Mouse (Mus musculus) liver, embryonic 15.5 days (tissue): ENCODE results near the gene Ifi206. TPM values are rescaled to one million over a fixed set of nuclear protein-coding genes. Genes with fewer than 3 reads are reported as not detected.
"Not testable (repeated sequence)": the region's sequence is repeated elsewhere in the genome, so short reads cannot be mapped to it uniquely, and the experiment has no call there.

Experiments used
- ATAC-seq: fragments of 200-750 bp; cut with Nextera tagmentation; 2 replicates; pipeline ENCODE4 v1.8.0; 2017; ENCODE audit warnings: moderate number of reproducible peaks, mild to moderate bottlenecking, moderate library complexity; ENCODE audit not compliant: insufficient read depth
- H3K27ac ChIP-seq: fragments of 300-500 bp; sonication (generic); replicated peaks from 2 replicates; pipeline ENCODE4 v1.5.1; 2015; ENCODE audit warnings: mild to moderate bottlenecking, inconsistent platforms
- H3K27me3 ChIP-seq: fragments of 300-500 bp; sonication (generic); 2 replicates; pipeline ENCODE4 v1.6.1; 2015; ENCODE audit warnings: mild to moderate bottlenecking, inconsistent platforms
- H3K36me3 ChIP-seq: fragments of 300-500 bp; sonication (generic); replicated peaks from 2 replicates; pipeline ENCODE4 v1.6.1; 2015; ENCODE audit warnings: moderate library complexity, mild to moderate bottlenecking, inconsistent platforms
- H3K4me1 ChIP-seq: fragments of 300-500 bp; sonication (generic); replicated peaks from 2 replicates; pipeline ENCODE4 v1.6.1; 2015; ENCODE audit warnings: inconsistent platforms
- H3K4me2 ChIP-seq: fragments of 300-500 bp; sonication (generic); 2 replicates; pipeline ENCODE4 v1.6.1; 2015; ENCODE audit warnings: moderate library complexity, mild to moderate bottlenecking, inconsistent platforms
- H3K4me3 ChIP-seq: fragments of 300-500 bp; sonication (generic); replicated peaks from 2 replicates; pipeline ENCODE4 v1.5.1; 2015; ENCODE audit warnings: mild to moderate bottlenecking, inconsistent platforms
- H3K9ac ChIP-seq: fragments of 300-500 bp; sonication (generic); 2 replicates; pipeline ENCODE4 v1.6.1; 2015; ENCODE audit warnings: moderate library complexity, mild to moderate bottlenecking, inconsistent platforms
- H3K9me3 ChIP-seq: fragments of 300-500 bp; sonication (generic); replicated peaks from 2 replicates; pipeline ENCODE4 v1.6.1; 2016; ENCODE audit warnings: inconsistent platforms
- WGBS: fragments of 180-500 bp; shearing (Covaris S2); methylation state at CpG from one replicate; pipeline ENCODE4 v1.1.7; 2015; ENCODE audit warnings: mixed read lengths; ENCODE audit not compliant: insufficient replicate concordance; 5-methylcytosine and 5-hydroxymethylcytosine counted together
- polyA plus RNA-seq: library from polyadenylated mRNA; unstranded; fragments of >200 nt; fragmentation: Nextera tagmentation; extraction: Ambion mirVana; gene quantifications from 2 replicates; pipeline ENCODE4 v1.2.1, GENCODE M21; 2015

Gene Ifi206
- 0.10 and 0.18 TPM in 2 replicates for polyA plus RNA-seq

DNA sequence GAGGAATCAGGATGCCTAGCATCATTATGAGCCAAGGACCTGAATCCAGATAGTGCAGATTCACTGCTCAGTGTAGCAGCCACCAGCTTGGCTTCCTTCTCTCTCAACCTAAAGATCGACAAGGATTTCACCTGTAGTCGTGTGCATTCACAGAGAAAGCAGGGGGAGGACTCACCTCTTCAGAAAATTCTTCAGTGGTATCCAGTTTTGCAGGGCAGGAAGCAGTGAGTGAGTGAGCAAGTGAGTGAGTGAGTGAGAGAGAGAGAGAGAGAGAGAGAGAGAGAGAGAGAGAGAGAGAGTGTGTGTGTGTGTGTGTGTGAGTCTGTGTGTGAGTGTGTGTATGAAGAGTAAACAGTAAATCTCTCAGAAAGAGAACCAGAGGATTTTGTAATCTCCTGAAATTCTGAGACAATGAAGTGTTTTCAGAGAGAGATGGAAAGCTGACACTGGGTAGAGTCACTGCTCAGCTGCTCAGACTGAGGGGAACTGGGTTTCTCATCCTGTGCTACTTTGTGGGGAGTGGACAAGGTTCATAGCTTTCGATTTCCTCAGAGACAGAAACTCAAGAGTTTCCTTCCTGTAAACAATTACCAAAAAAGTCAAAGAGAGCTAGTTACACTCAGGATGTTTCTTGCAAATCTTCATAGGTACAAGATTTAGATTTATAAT, at the start of gene Ifi206:
TSS of gene Ifi206 (minus strand) at position 230 of the 669 bp plus-strand sequence.
- 36% methylated on average over 3 of the region's 3 CpGs for WGBS
- not testable (repeated sequence) for H3K4me1 ChIP-seq, H3K9me3 ChIP-seq, H3K36me3 ChIP-seq, H3K27ac ChIP-seq, H3K4me2 ChIP-seq, ATAC-seq, H3K4me3 ChIP-seq, H3K27me3 ChIP-seq, H3K9ac ChIP-seq

DNA sequence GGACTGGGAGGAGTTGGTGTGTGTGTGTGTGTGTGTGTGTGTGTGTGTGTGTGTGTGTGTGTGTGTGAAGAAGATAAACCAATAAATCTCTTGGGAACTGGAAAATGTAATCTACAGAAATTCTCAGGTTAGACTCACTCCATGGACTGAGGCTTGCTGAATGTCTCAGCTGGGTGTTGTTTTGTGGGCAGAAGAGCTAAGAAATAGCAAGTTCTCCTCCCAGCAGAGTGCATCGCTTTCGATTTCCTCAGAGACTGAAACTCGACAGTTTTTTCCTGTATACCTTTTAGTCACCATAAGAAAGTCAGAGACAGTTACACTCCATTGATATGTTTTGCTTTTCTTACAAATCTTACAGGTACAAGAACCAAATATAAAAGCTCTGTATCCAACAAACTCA, 45.0 kb upstream of the Ifi206 start, which contains the start of gene Ifi214:
TSS of gene Ifi214 (minus strand) at position 167 of the 400 bp plus-strand sequence.
- H3K9ac ChIP-seq, H3K27me3 ChIP-seq, H3K9me3 ChIP-seq, H3K27ac ChIP-seq, H3K4me2 ChIP-seq, H3K4me3 ChIP-seq, ATAC-seq, H3K36me3 ChIP-seq, H3K4me1 ChIP-seq: not testable (repeated sequence)
- WGBS: 68% methylated on average over 3 of the region's 3 CpGs

DNA sequence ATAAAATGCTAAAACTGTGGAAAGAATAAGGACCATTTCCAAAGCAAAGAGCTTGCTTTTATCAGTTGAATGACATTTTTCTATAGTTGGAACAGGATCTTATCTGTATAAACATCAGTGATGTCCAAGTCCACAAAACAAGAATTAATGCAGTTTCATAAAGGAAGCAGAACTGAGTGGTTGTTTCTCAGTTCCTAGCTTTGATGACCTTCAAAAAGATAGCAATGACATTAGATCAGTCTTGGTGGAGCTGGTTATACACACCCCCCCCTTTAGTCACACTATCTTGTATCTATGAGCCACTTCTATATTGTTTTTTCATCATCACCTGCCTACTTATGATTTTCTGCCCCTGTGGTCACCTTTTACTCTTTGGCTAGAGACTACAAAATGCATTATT, 30.6 kb upstream of the Ifi206 start:
- Histone ChIP-seq H3K9ac (no peak overlapping the region), H3K27ac (no peak overlapping the region), H3K36me3 (no peaks in the 10 kb centered on the region), H3K4me2 (no peak overlapping the region), H3K27me3 (no peaks in the 10 kb centered on the region), H3K4me3 (no peak overlapping the region), H3K4me1 (no peaks in the 10 kb centered on the region), H3K9me3 (no peaks in the 10 kb centered on the region)
- ATAC-seq: no peak

DNA sequence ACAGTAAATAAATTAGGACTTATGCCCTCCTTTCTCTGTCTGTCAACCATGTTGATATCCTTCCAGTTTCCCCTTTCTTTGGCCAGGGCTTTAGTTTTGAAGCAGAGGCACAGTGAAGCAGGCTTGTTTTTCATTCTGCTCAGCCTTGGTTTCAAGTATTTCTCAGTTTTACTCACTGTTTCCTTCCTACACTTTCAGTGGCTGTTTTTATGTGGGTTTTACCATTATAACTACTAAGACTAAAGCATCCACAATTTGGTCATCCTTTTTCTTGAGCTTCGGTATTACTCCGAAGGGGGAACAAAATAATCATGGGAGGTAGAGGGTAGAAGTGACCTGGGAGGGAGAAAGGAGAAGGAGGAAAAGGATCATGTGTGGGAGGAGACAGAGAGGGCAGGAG, 19.8 kb upstream of the Ifi206 start:
- 62% methylated on average over 2 of the region's 2 CpGs for WGBS
- H3K4me2 ChIP-seq, H3K27me3 ChIP-seq, H3K27ac ChIP-seq, H3K36me3 ChIP-seq, H3K9ac ChIP-seq, H3K4me3 ChIP-seq, ATAC-seq, H3K9me3 ChIP-seq, H3K4me1 ChIP-seq: not testable (repeated sequence)

DNA sequence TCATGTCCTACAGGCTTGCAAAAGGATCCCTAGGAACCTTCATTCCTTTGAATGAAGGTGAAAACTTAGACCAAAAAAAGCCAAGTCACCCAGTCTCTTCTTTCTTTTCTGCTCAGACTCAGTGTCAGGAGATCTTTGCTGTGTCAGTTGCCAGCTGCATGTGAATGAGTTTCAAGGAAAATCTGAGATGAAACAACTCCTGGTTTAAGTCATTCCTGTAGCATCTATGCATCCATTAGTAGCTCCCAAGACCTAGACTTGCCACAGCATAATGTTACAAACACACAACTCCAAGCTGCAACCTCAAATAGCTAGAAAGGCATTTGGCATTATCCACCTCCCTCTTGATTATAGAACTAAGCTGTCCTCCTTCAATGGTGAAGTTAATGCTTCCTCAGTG, 642 bp upstream of the Ifi206 start:
- H3K27ac ChIP-seq, H3K36me3 ChIP-seq, ATAC-seq, H3K9ac ChIP-seq, H3K4me1 ChIP-seq, H3K27me3 ChIP-seq, H3K4me2 ChIP-seq, H3K4me3 ChIP-seq, H3K9me3 ChIP-seq: not testable (repeated sequence)

DNA sequence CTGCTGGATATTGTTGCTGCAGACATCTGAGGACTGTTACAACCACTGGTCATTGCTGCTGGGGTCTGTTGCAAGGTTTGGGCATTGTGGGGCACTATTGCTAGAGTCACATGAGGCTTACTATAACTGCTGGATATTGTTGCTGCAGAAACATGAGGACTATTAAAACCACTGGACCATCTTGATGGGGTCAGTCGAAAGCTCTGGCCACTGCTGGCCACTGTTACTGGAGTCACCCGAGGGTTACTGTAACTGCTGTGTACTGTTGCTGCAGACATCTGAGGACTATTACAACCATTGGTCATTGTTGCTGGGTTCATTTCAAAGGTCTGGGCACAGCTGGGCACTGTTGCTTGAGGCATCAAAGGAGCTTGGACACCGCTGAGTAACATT, 9.7 kb downstream of the Ifi206 start:
- H3K36me3 ChIP-seq, H3K4me3 ChIP-seq, H3K4me2 ChIP-seq, ATAC-seq, H3K9ac ChIP-seq, H3K9me3 ChIP-seq, H3K27ac ChIP-seq, H3K27me3 ChIP-seq, H3K4me1 ChIP-seq: not testable (repeated sequence)
- WGBS: 53% methylated on average over 3 of the region's 3 CpGs

DNA sequence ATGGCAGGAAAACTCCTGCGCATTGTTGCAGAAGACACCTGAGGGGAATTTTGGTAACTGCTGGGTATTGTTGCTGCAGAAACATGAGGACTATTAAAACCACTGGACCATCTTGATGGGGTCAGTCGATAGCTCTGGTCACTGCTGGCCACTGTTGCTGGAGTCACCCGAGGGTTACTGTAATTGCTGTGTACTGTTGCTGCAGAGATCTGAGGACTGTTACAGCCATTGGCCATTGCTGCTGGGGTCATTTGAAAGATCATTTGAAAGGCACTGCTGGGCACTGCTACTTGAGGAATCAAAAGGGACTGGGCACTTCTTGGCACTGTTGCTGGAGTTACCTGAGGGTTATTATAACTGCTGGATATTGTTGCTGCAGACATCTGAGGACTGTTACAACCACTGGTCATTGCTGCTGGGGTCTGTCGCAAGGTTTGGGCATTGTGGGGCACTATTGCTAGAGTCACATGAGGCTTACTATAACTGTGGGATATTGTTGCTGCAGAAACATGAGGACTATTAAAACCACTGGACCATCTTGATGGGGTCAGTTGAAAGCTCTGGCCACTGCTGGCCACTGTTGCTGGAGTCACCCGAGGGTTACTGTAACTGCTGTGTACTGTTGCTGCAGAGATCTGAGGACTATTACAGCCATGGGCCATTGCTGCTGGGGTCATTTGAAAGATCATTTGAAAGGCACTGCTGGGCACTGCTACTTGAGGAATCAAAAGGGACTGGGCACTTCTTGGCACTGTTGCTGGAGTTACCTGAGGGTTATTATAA, 10.3 kb downstream of the Ifi206 start:
- H3K27ac ChIP-seq, ATAC-seq, H3K36me3 ChIP-seq, H3K4me3 ChIP-seq, H3K27me3 ChIP-seq, H3K9me3 ChIP-seq, H3K9ac ChIP-seq, H3K4me2 ChIP-seq, H3K4me1 ChIP-seq: not testable (repeated sequence)
- WGBS: 61% methylated on average over 5 of the region's 5 CpGs

DNA sequence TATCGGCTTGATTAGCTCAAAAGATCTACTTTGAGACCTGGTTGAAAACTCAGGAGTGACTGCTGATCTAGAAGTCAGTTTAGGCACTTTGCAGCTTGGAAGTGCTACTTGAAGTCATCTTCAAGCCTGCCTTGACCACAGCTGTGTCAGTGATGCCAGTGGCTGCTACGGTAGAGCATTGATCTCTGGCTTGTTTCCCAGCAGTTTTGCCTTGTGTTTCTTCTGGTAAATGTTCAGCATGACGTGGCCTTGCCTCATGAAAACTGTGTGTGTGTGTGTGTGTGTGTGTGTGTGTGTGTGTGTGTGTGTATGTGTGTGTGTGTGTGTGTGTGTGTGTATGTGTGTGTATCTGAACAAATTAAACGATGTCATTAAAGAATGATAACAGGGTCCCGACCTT, 34.1 kb downstream of the Ifi206 start:
- no peaks in the 10 kb centered on the region for H3K4me1 ChIP-seq
- H3K4me2 ChIP-seq: no peak overlapping the region
- H3K9me3 ChIP-seq: no peaks in the 10 kb centered on the region
- ATAC-seq: no peak
- no peak overlapping the region for H3K9ac ChIP-seq
- WGBS: 68% methylated on average over 5 of the region's 5 CpGs
- no peaks in the 10 kb centered on the region for H3K36me3 ChIP-seq
- no peaks in the 10 kb centered on the region for H3K27me3 ChIP-seq
- no peak overlapping the region for H3K27ac ChIP-seq
- no peak overlapping the region for H3K4me3 ChIP-seq

DNA sequence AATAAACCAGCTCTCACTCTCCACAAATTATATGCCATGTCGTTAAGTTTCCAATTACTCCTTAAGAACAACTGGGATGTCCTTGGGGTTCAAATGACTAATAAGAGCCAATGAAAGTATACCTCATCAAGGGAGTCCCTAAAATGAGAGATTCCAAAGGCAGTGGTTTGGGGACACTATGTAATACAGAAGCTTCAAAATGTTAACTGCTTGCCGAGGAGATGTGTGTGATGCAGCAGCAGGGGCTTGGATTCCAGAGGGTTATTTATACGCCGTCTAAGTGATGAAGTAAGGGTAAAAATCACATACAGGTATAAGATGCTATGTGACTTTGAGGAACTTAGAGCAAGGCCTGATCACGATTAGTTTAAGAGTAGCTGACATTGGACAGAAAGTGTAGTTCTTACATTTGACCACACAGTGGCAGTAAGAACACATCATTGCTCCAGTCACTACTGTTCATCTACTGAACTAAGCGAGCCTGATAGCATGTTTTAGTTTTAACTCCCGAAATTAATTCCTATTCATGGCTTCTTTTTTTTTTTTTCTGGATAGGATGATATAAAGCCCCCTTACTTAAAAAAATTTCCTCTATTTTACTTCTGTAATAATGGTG, 34.6 kb downstream of the Ifi206 start:
- Histone ChIP-seq H3K4me1 (no peaks in the 10 kb centered on the region), H3K27ac (no peak overlapping the region), H3K4me2 (no peak overlapping the region), H3K9me3 (no peaks in the 10 kb centered on the region), H3K27me3 (no peaks in the 10 kb centered on the region), H3K4me3 (no peak overlapping the region), H3K36me3 (no peaks in the 10 kb centered on the region), H3K9ac (no peak overlapping the region)
- 0 out of 2 replicates have a peak, but pooled peaks have one; percentile 18 for ATAC-seq
- whole genome bisulfite sequencing: 47% methylated on average over 7 of the region's 7 CpGs

DNA sequence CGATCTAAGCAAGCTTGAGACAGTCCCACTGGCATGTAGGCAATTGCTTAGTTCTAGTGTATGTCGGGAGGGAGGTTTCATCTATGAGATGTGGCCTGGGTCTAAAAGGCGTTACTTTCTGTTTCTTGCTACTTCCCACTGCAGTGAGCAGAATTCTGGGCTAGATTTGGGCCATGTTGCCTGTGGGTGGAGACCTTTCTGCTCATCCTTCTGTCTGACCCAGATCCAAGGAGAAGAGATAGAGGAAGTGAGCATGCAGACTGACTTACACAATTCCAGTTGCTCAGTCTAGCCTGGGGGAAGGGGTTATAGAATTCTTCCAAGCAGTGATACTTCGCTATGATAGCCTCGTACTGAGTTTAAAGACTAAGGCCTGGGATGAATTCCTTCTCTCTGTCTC, 39.2 kb downstream of the Ifi206 start:
- no peak overlapping the region for H3K9ac ChIP-seq
- H3K4me2 ChIP-seq: no peak overlapping the region
- 58% methylated on average over 5 of the region's 5 CpGs for WGBS
- H3K9me3 ChIP-seq: no peaks in the 10 kb centered on the region
- H3K36me3 ChIP-seq: no peaks in the 10 kb centered on the region
- no peaks in the 10 kb centered on the region for H3K27me3 ChIP-seq
- H3K4me1 ChIP-seq: no peaks in the 10 kb centered on the region
- H3K27ac ChIP-seq: no peak overlapping the region
- no peak for ATAC-seq
- H3K4me3 ChIP-seq: no peak overlapping the region

DNA sequence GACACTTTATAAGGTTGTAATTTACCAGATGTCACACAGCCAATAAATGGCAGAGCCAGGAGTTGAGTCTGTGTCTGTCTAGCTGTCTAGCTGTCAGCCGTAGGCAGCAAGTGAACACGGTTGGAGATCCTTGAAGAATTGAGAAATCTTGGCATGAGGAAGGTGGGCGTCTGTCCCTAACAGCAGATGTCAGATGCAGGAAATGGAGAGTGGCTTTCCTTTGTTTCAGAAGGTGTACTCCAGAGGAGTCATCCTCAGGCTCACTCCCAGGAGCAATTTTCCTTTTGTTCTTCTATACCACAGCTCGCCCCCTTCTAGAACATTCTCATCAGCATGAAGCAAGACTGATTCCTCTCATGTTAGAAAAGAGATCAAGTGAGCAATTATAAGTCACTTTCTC, 40.2 kb downstream of the Ifi206 start:
- 64% methylated on average over 4 of the region's 4 CpGs for WGBS

More for the DNA sequence above, 40.2 kb downstream of the Ifi206 start:
- no peak overlapping the region for H3K4me3 ChIP-seq
- H3K4me1 ChIP-seq: no peaks in the 10 kb centered on the region
- no peak overlapping the region for H3K9ac ChIP-seq
- H3K27me3 ChIP-seq: no peaks in the 10 kb centered on the region
- no peak overlapping the region for H3K4me2 ChIP-seq
- H3K9me3 ChIP-seq: no peaks in the 10 kb centered on the region
- no peak overlapping the region for H3K27ac ChIP-seq
- ATAC-seq: no peak
- no peaks in the 10 kb centered on the region for H3K36me3 ChIP-seq
